Mouse (Mus musculus) thymus, adult 2 months (tissue): Measurements from ENCODE around the gene Vdac2.

Experiments used
- CTCF ChIP-seq: fragments of 200-500 bp; IDR thresholded peaks from 2 replicates; pipeline ENCODE4 v1.5.1; 2012; ENCODE audit warnings: mild to moderate bottlenecking, control low read depth, low read length, moderate library complexity, borderline replicate concordance; ENCODE audit not compliant: control insufficient read depth, poor library complexity, insufficient read depth; ENCODE audit errors: extremely low read depth
- POLR2A ChIP-seq: fragments of 200-500 bp; IDR thresholded peaks from 2 replicates; pipeline ENCODE4 v1.6.1; 2012; ENCODE audit warnings: mild to moderate bottlenecking, low read length, control low read depth, moderate library complexity; ENCODE audit not compliant: control insufficient read depth, poor library complexity, insufficient read depth; ENCODE audit errors: extremely low read depth

DNA sequence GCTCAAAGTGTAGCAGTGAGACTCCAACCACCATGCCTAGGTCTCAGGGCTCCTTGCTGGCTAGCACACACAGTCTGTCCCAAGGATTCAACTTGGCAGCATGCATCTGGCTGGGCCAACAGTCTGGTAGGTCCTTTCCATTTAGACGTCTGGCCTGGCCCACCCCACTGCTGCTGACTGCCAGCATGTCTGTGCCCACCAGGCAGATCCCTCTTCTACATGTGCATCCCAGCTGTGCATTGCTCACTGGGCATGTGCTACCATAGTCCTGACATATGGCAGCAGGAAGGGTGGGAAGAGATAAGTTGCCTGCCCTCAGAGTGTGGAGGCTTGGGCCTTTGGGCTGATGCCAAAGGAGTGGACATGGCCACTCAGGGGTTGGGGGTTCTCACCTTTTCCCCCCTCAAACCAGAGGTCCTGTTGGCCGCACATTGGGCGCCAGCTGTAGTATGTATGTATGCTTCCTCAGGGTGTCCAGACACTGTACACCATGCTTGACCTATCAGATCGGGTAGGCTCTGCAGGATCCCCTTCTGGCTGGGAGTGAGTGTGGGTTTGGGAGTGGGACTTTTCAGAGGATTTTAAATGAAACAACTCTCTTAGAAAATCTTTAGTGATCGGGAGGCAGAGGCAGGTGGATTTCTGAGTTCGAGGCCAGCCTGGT lies 22.4 kb upstream of the Vdac2 start:
- TF ChIP-seq POLR2A, result no peak
- no peak for TF ChIP-seq CTCF
